Mouse (Mus musculus) leukemia stem cell, adult 10-12 weeks (primary cell): ENCODE results near the gene Peg10. TPM values are rescaled to one million over a fixed set of nuclear protein-coding genes. Genes with fewer than 3 reads are reported as not detected.

Experiments
- polyA plus RNA-seq: library from polyadenylated mRNA; stranded (reverse); fragments of >175 nt; gene quantifications from 2 replicates; pipeline ENCODE4 v1.2.3, GENCODE M21; 2012; ENCODE audit warnings: low replicate concordance

Gene Peg10
- 0.14 and 0.24 TPM in 2 replicates for polyA plus RNA-seq

DNA sequence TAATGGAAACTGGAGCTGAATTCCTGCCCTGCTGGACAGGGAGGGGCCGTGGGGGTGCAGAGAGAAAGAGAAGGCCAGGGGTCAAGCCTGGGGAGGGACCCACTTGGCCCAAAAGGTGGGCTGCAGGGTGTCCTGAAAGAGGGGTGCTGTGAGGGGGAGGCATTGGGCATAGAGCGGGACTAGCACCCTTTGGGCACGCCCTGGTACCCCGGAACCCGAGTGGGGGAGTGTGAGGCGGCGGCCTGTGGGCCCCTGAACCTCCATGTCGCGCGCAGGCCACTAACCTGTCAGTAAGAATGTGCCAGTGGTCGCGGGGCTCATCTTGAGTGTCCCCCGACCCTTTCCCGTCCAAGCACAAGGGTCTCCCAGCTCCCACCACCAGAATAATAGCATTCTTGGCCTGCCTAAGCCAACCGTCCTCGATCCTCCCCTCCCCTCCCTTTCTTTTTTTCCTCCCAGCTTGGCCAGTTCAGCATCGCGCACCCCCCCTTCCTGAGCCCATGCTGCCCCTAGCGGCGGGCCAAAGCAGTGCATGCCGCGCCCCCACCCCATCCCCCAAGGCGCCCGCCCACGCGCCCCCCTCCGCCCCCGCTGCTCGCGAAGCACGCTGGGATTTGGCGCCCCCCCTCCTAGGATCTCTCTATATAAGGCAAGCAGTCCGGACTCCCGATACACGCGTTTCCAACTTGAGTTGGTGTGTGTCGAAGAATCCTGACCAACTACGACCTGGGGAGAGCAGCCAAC is at the start of gene Peg10, which contains the start of gene Sgce:
Peg10 (plus strand) TSS at position 611 of the 744 bp plus-strand sequence.
Sgce (minus strand) TSS at position 512 of the 744 bp plus-strand sequence.

Other genes with a start within 250 kb of the Peg10 start
- 6.6 and 7.7 TPM in 2 replicates for gene Col1a2, start 242.5 kb upstream of the Peg10 start, polyA plus RNA-seq
- 8.7 and 9.7 TPM in 2 replicates for gene Casd1, start 146.5 kb upstream of the Peg10 start, polyA plus RNA-seq
- 0.17 TPM in 1 of 2 replicates, not detected in the other for gene Sgce, start 99 bp upstream of the Peg10 start, polyA plus RNA-seq
- gene Ppp1r9a, start 155.6 kb downstream of the Peg10 start, polyA plus RNA-seq, result 0.70 and 0.96 TPM in 2 replicates